Mouse (Mus musculus) frontal cortex, adult (tissue): ENCODE data around the gene Pou4f2.

ENCODE experiments used
- ATAC-seq: cut with Nextera tagmentation; 2 replicates; pipeline ENCODE4 v1.9.2; 2017; ENCODE audit warnings: mild to moderate bottlenecking, moderate library complexity, mixed read lengths; ENCODE audit not compliant: low TSS enrichment

The Pou4f2 gene

GRCm38 (mm10) chr8:78436071-78436651 lies at the start of gene Pou4f2:
Gene Pou4f2, minus strand, starts transcription at chr8:78436645.
- peak; percentile 82 for ATAC-seq

- ATAC-seq, result peak; percentile 76; the same call in 1 of the 2 replicates
Measured at GRCm38 (mm10) chr8:78477051-78477829, 40.8 kb upstream of the Pou4f2 start.

- ATAC-seq, result no peak
Measured at GRCm38 (mm10) chr8:78467889-78468288, 31.4 kb upstream of the Pou4f2 start.

- ATAC-seq, result no peak
Measured at GRCm38 (mm10) chr8:78463941-78464340, 27.5 kb upstream of the Pou4f2 start.

GRCm38 (mm10) chr8:78456441-78456840 lies 20.0 kb upstream of the Pou4f2 start:
- ATAC-seq, result no peak

- ATAC-seq, result no peak
Measured at GRCm38 (mm10) chr8:78442781-78443180, 6.3 kb upstream of the Pou4f2 start.

- no peak for ATAC-seq
Measured at GRCm38 (mm10) chr8:78438121-78438520, 1.7 kb upstream of the Pou4f2 start.

GRCm38 (mm10) chr8:78437140-78438045 lies 948 bp upstream of the Pou4f2 start:
- no peak for ATAC-seq

GRCm38 (mm10) chr8:78436661-78437060 lies 216 bp upstream of the Pou4f2 start:
- no peak for ATAC-seq

GRCm38 (mm10) chr8:78435624-78435960 lies 853 bp downstream of the Pou4f2 start:
- no peak for ATAC-seq

GRCm38 (mm10) chr8:78434823-78435623 lies 1.4 kb downstream of the Pou4f2 start:
- ATAC-seq, result no peak; the same call in 1 of the 2 replicates

- no peak for ATAC-seq
Measured at GRCm38 (mm10) chr8:78434340-78434739, 2.1 kb downstream of the Pou4f2 start.

GRCm38 (mm10) chr8:78433318-78433717 lies 3.1 kb downstream of the Pou4f2 start:
- no peak for ATAC-seq

- no peak for ATAC-seq
Measured at GRCm38 (mm10) chr8:78432451-78432850, 4.0 kb downstream of the Pou4f2 start.

GRCm38 (mm10) chr8:78431356-78431755 lies 5.1 kb downstream of the Pou4f2 start:
- ATAC-seq, result no peak

GRCm38 (mm10) chr8:78428148-78428547 lies 8.3 kb downstream of the Pou4f2 start:
- ATAC-seq, result no peak

GRCm38 (mm10) chr8:78427769-78428130 lies 8.7 kb downstream of the Pou4f2 start:
- no peak for ATAC-seq

- no peak for ATAC-seq
Measured at GRCm38 (mm10) chr8:78426875-78427768, 9.3 kb downstream of the Pou4f2 start.

- ATAC-seq, result no peak
Measured at GRCm38 (mm10) chr8:78426455-78426854, 10.0 kb downstream of the Pou4f2 start.

GRCm38 (mm10) chr8:78423937-78424336 lies 12.5 kb downstream of the Pou4f2 start:
- ATAC-seq, result no peak

- ATAC-seq, result no peak
Measured at GRCm38 (mm10) chr8:78420101-78420503, 16.3 kb downstream of the Pou4f2 start.
